Mouse (Mus musculus) hindbrain, embryonic 12.5 days (tissue): ENCODE data around the gene Sap18b. TPM values are rescaled to one million over a fixed set of nuclear protein-coding genes. Genes with fewer than 3 reads are reported as not detected.

ENCODE experiments used
- ATAC-seq: fragments of 200-750 bp; cut with Nextera tagmentation; 2 replicates; pipeline ENCODE4 v1.8.0; 2017; ENCODE audit warnings: moderate TSS enrichment; ENCODE audit not compliant: low FRiP score
- H3K27ac ChIP-seq: fragments of 300-500 bp; sonication (generic); 2 replicates; pipeline ENCODE4 v1.5.1; 2016; ENCODE audit warnings: mild to moderate bottlenecking
- H3K27me3 ChIP-seq: fragments of 300-500 bp; sonication (generic); 2 replicates; pipeline ENCODE4 v1.6.1; 2016; ENCODE audit warnings: mild to moderate bottlenecking
- H3K36me3 ChIP-seq: fragments of 300-500 bp; sonication (generic); 2 replicates; pipeline ENCODE4 v1.6.1; 2016; ENCODE audit warnings: mild to moderate bottlenecking
- H3K4me1 ChIP-seq: fragments of 300-500 bp; sonication (generic); 2 replicates; pipeline ENCODE4 v1.6.1; 2016
- H3K4me2 ChIP-seq: fragments of 300-500 bp; sonication (generic); replicated peaks from 2 replicates; pipeline ENCODE4 v1.6.1; 2016; ENCODE audit warnings: mild to moderate bottlenecking
- H3K4me3 ChIP-seq: fragments of 300-500 bp; sonication (generic); 2 replicates; pipeline ENCODE4 v1.5.1; 2016; ENCODE audit warnings: mild to moderate bottlenecking
- H3K9ac ChIP-seq: fragments of 300-500 bp; sonication (generic); 2 replicates; pipeline ENCODE4 v1.6.1; 2016; ENCODE audit warnings: mild to moderate bottlenecking, moderate library complexity
- H3K9me3 ChIP-seq: fragments of 300-500 bp; sonication (generic); replicated peaks from 2 replicates; pipeline ENCODE4 v1.6.1; 2016; ENCODE audit warnings: mild to moderate bottlenecking
- WGBS: fragments of 180-500 bp; shearing (Covaris S2); methylation state at CpG from one replicate; pipeline ENCODE4 v1.1.7; 2016; 5-methylcytosine and 5-hydroxymethylcytosine counted together
- polyA plus RNA-seq: library from polyadenylated mRNA; unstranded; fragments of >200 nt; fragmentation: Nextera tagmentation; extraction: Ambion mirVana; gene quantifications from 2 replicates; pipeline ENCODE4 v1.2.1, GENCODE M21; 2016

The Sap18b gene
- polyA plus RNA-seq, 1 experiment from 2014 or later, result 337 TPM

GRCm38 (mm10) chr8:95806461-95807191 is 18.5 kb upstream of the Sap18b start:
- Histone ChIP-seq H3K9ac (peak overlapping the region; percentile 98), H3K27me3 (no peaks in the 10 kb centered on the region), H3K36me3 (0 out of 2 replicates have a peak, but pooled peaks cover 11% of the 10 kb centered on the region), H3K4me2 (peak overlapping the region; percentile 93), H3K9me3 (no peaks in the 10 kb centered on the region), H3K27ac (peak overlapping the region; percentile 94), H3K4me1 (peaks cover 17% of the 10 kb centered on the region), H3K4me3 (peak overlapping the region; percentile 98)
- 1% methylated on average over 63 of the region's 69 CpGs for WGBS
- no peak; the same call in 1 of the 2 replicates for ATAC-seq

DNA sequence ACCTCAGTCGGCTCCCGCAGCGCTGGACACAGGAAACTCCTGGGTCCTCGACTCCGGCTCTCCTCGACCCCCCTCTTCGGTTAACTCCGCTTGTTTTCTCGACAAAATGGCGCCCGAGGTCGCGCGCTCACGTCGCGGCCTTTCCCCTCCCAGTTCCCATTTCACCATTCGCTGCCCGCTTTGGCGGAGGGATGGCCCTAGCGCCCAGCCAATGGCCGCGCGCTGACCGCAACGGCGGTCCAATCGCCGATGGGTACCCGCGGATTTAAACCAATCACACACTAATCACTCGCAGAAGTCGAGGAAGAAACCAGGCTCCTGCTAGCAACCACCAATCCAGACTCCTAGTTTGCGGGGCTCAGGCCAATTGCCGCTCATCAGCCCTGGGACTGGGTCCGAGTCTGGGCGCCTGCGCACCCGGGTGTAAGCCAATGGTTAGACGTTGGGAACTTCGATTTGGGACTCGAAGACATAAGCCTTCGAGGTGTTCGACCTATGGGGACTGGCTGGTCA is 17.8 kb upstream of the Sap18b start, which contains the start of gene Cnot1:
Gene Cnot1, minus strand, starts transcription at position 134 of the 513 bp plus-strand sequence.
- Histone ChIP-seq H3K4me2 (peak within 1 kb of the TSS; percentile 93), H3K4me1 (peaks cover 17% of the 10 kb centered on the region), H3K9me3 (no peaks in the 10 kb centered on the region), H3K27ac (peak within 1 kb of the TSS; percentile 94), H3K27me3 (no peaks in the 10 kb centered on the region), H3K4me3 (peak within 1 kb of the TSS; percentile 98), H3K9ac (peak within 1 kb of the TSS; percentile 98), H3K36me3 (0 out of 2 replicates have a peak, but pooled peaks cover 5% of the 10 kb centered on the region)
- whole genome bisulfite sequencing, result under 1% methylated on average over 44 of the region's 44 CpGs
- ATAC-seq, result peak; percentile 98

GRCm38 (mm10) chr8:95807861-95808260 is 17.3 kb upstream of the Sap18b start:
- peak; percentile 95 for ATAC-seq
- H3K4me1 ChIP-seq, result peaks cover 17% of the 10 kb centered on the region
- H3K27me3 ChIP-seq, result no peaks in the 10 kb centered on the region
- H3K4me3 ChIP-seq, result peak overlapping the region; percentile 98
- 0 out of 2 replicates have a peak, but pooled peaks cover 4% of the 10 kb centered on the region for H3K36me3 ChIP-seq
- H3K9ac ChIP-seq, result peak overlapping the region; percentile 50; the same call in 1 of the 2 replicates
- H3K4me2 ChIP-seq, result peak overlapping the region; percentile 93
- under 1% methylated on average over 20 of the region's 20 CpGs for WGBS
- no peaks in the 10 kb centered on the region for H3K9me3 ChIP-seq
- H3K27ac ChIP-seq, result peak overlapping the region; percentile 94

GRCm38 (mm10) chr8:95808631-95809030 is 16.5 kb upstream of the Sap18b start:
- no peak for ATAC-seq
- no peaks in the 10 kb centered on the region for H3K27me3 ChIP-seq
- H3K4me3 ChIP-seq, result no peak overlapping the region
- H3K9ac ChIP-seq, result no peak overlapping the region
- 92% methylated on average over 4 of the region's 4 CpGs for WGBS
- no peak overlapping the region for H3K4me2 ChIP-seq
- H3K27ac ChIP-seq, result no peak overlapping the region
- H3K9me3 ChIP-seq, result no peaks in the 10 kb centered on the region
- H3K36me3 ChIP-seq, result 0 out of 2 replicates have a peak, but pooled peaks cover 4% of the 10 kb centered on the region
- peaks cover 17% of the 10 kb centered on the region for H3K4me1 ChIP-seq

GRCm38 (mm10) chr8:95809116-95809515 is 16.0 kb upstream of the Sap18b start:
- 86% methylated on average over 5 of the region's 5 CpGs for WGBS
- Histone ChIP-seq H3K4me3 (no peak overlapping the region), H3K4me2 (no peak overlapping the region), H3K36me3 (0 out of 2 replicates have a peak, but pooled peaks cover 4% of the 10 kb centered on the region), H3K4me1 (peaks cover 17% of the 10 kb centered on the region), H3K27me3 (no peaks in the 10 kb centered on the region), H3K9me3 (no peaks in the 10 kb centered on the region), H3K9ac (no peak overlapping the region), H3K27ac (no peak overlapping the region)
- ATAC-seq, result no peak

DNA sequence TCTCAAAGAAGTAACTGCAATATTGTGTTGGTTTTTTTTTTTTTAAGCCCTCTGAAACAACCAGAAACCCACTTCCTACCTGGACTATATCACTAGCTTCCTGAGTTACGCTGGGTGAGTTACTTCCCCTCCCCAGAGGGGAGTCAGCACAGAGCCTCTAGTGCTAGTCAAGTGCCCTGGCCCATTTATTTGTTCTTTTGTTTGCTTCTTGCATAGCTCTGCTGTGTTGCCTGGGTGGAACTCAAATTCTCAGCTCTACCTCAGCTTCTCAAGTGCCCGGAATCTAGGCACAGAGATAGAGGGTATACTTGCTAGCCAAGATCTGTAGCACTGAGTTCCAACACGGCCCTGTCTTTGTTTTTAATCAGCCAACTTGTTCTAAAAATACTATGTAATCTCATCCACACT is 15.0 kb upstream of the Sap18b start:
- ATAC-seq, result no peak
- H3K27me3 ChIP-seq, result no peaks in the 10 kb centered on the region
- H3K4me1 ChIP-seq, result peaks cover 11% of the 10 kb centered on the region
- H3K27ac ChIP-seq, result no peak overlapping the region
- H3K9ac ChIP-seq, result no peak overlapping the region
- WGBS, result 62% methylated on average over 3 of the region's 3 CpGs
- H3K9me3 ChIP-seq, result no peaks in the 10 kb centered on the region
- no peaks in the 10 kb centered on the region for H3K36me3 ChIP-seq
- no peak overlapping the region for H3K4me3 ChIP-seq
- H3K4me2 ChIP-seq, result no peak overlapping the region

DNA sequence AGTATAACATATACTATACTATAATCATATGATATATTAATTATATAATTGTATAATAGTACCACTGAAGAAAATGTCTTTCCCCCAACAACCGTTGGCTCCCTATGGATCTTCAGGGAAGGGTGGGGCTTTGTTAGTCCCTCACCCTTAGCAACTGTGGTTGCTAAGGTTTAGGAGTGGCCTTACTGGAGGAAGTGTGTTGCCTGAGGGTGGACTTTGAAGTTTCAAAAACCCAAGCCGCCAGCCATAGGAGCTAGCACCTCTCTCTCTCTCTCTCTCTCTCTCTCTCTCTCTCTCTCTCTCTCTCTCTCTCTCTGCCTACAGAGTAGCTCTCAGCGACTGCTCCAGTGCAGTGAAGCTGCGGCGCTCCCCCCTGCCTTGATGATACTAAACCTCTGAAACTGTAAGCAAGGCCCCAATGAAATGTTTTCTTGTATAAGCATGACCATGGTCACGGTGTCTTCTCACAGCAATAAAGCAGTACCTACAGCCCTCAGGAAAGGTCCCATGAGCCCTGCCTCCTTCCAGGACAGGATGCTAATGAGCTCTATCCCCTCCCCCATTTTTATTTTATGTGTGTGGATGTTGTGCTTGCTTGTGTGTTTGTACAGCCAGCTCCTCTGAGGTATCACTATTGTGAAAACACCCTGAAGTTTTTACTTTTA is 9.0 kb upstream of the Sap18b start:
- Histone ChIP-seq H3K4me3 (no peak overlapping the region), H3K9me3 (no peaks in the 10 kb centered on the region), H3K27me3 (no peaks in the 10 kb centered on the region), H3K27ac (no peak overlapping the region), H3K4me2 (no peak overlapping the region), H3K36me3 (no peaks in the 10 kb centered on the region), H3K4me1 (no peaks in the 10 kb centered on the region; the same call in 1 of the 2 replicates), H3K9ac (no peak overlapping the region)
- 55% methylated on average over 6 of the region's 6 CpGs for WGBS
- no peak for ATAC-seq

DNA sequence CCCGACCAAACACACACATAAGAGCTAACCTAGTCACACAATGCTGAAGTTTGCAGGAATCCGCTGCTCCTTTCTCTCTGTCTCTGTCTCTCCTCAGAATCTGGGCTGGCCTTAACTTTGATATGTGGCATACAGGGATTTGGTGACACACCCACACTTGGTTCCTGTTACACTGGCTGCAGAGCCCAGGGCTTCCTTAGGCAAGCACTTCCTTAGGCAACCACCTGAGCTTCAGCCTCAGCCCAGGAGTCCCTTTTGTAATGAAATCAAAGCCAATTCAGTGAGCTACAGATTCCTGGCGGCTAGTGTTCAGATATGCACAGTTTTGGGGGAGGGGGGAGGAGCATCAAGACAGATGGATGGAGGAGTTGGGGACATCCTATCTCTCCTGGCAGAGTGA is 7.5 kb upstream of the Sap18b start:
- Histone ChIP-seq H3K27me3 (no peaks in the 10 kb centered on the region), H3K4me1 (no peaks in the 10 kb centered on the region; the same call in 1 of the 2 replicates), H3K4me3 (no peak overlapping the region), H3K4me2 (no peak overlapping the region), H3K9me3 (no peaks in the 10 kb centered on the region), H3K36me3 (no peaks in the 10 kb centered on the region), H3K27ac (no peak overlapping the region), H3K9ac (no peak overlapping the region)
- WGBS, result 61% methylated on average over 3 of the region's 3 CpGs
- no peak for ATAC-seq

- H3K4me1 ChIP-seq, result no peaks in the 10 kb centered on the region; the same call in 1 of the 2 replicates
- no peaks in the 10 kb centered on the region for H3K27me3 ChIP-seq
- H3K27ac ChIP-seq, result no peak overlapping the region
- H3K9me3 ChIP-seq, result no peaks in the 10 kb centered on the region
- 57% methylated on average over 1 of the region's 1 CpGs for WGBS
- no peak overlapping the region for H3K4me2 ChIP-seq
- no peak overlapping the region for H3K9ac ChIP-seq
- no peak overlapping the region for H3K4me3 ChIP-seq
- no peak for ATAC-seq
- no peaks in the 10 kb centered on the region for H3K36me3 ChIP-seq
Observed at GRCm38 (mm10) chr8:95818211-95818610, 6.9 kb upstream of the Sap18b start.

- H3K27ac ChIP-seq, result no peak overlapping the region
- no peaks in the 10 kb centered on the region for H3K27me3 ChIP-seq
- no peaks in the 10 kb centered on the region for H3K9me3 ChIP-seq
- no peak overlapping the region for H3K9ac ChIP-seq
- no peaks in the 10 kb centered on the region for H3K4me1 ChIP-seq
- H3K4me3 ChIP-seq, result no peak overlapping the region
- 91% methylated on average over 6 of the region's 6 CpGs for WGBS
- no peak for ATAC-seq
- H3K4me2 ChIP-seq, result no peak overlapping the region
- no peaks in the 10 kb centered on the region for H3K36me3 ChIP-seq
Observed at GRCm38 (mm10) chr8:95821266-95821665, 3.9 kb upstream of the Sap18b start.

GRCm38 (mm10) chr8:95822096-95822495 is 3.0 kb upstream of the Sap18b start:
- no peak overlapping the region for H3K4me2 ChIP-seq
- H3K36me3 ChIP-seq, result no peaks in the 10 kb centered on the region
- WGBS, result 85% methylated on average over 5 of the region's 5 CpGs
- H3K27ac ChIP-seq, result no peak overlapping the region
- H3K9ac ChIP-seq, result no peak overlapping the region
- H3K4me3 ChIP-seq, result no peak overlapping the region
- no peaks in the 10 kb centered on the region for H3K9me3 ChIP-seq
- no peaks in the 10 kb centered on the region for H3K27me3 ChIP-seq
- no peak for ATAC-seq
- no peaks in the 10 kb centered on the region for H3K4me1 ChIP-seq

- Histone ChIP-seq H3K4me2 (no peak overlapping the region), H3K27ac (no peak overlapping the region), H3K27me3 (no peaks in the 10 kb centered on the region), H3K4me3 (no peak overlapping the region), H3K36me3 (no peaks in the 10 kb centered on the region), H3K4me1 (no peaks in the 10 kb centered on the region), H3K9me3 (no peaks in the 10 kb centered on the region), H3K9ac (no peak overlapping the region)
- 85% methylated on average over 3 of the region's 3 CpGs for WGBS
- ATAC-seq, result no peak
Observed at GRCm38 (mm10) chr8:95822699-95823098, 2.4 kb upstream of the Sap18b start.
